Mouse (Mus musculus) kidney, adult 2 months (tissue): ENCODE results near the gene Upf2. TPM values are rescaled to one million over a fixed set of nuclear protein-coding genes. Genes with fewer than 3 reads are reported as not detected.

ENCODE experiments used
- DNase-seq: peaks from one replicate; pipeline ENCODE4 v3.0.0; 2021
- H3K27ac ChIP-seq: fragments of 200-500 bp; 2 replicates; pipeline ENCODE4 v1.5.1; 2012; ENCODE audit warnings: low read depth, low read length, control low read depth, inconsistent platforms; ENCODE audit not compliant: insufficient read depth
- H3K27me3 ChIP-seq: fragments of 200-500 bp; replicated peaks from 2 replicates; pipeline ENCODE4 v1.6.1; 2012; ENCODE audit warnings: mild to moderate bottlenecking, moderate library complexity, low read length, inconsistent platforms; ENCODE audit not compliant: control insufficient read depth, insufficient read depth
- H3K36me3 ChIP-seq: fragments of 200-500 bp; 2 replicates; pipeline ENCODE4 v1.6.1; 2012; ENCODE audit warnings: mild to moderate bottlenecking, moderate library complexity, low read length, inconsistent platforms; ENCODE audit not compliant: control insufficient read depth, insufficient read depth
- H3K4me1 ChIP-seq: fragments of 200-500 bp; 2 replicates; pipeline ENCODE4 v1.6.1; 2011; ENCODE audit warnings: low read length; ENCODE audit not compliant: control insufficient read depth, insufficient read depth
- H3K4me3 ChIP-seq: fragments of 200-500 bp; 2 replicates; pipeline ENCODE4 v1.5.1; 2011; ENCODE audit warnings: mild to moderate bottlenecking, low read depth, low read length, control low read depth; ENCODE audit not compliant: insufficient read depth
- CTCF ChIP-seq: fragments of 200-500 bp; conservative IDR thresholded peaks from 2 replicates; pipeline ENCODE4 v1.5.1; 2011; ENCODE audit warnings: low read depth, mild to moderate bottlenecking, control low read depth, low read length, moderate library complexity, mixed read lengths; ENCODE audit not compliant: insufficient read depth, insufficient read length
- POLR2A ChIP-seq: fragments of 200-500 bp; IDR thresholded peaks from one replicate; pipeline ENCODE4 v1.6.1; 2011; ENCODE audit warnings: low read depth, low read length, control low read depth
- WGBS: fragments of 180-500 bp; shearing (Covaris S2); methylation state at CpG from one replicate; pipeline ENCODE4 v1.1.7; 2018; 5-methylcytosine and 5-hydroxymethylcytosine counted together
- polyA plus RNA-seq: library from polyadenylated mRNA; depleted of rRNA; stranded (reverse); fragments of >200 nt; gene quantifications from 2 replicates; pipeline ENCODE4 v1.2.3, GENCODE M21; 2012

Upf2 gene
- polyA plus RNA-seq, 1 experiment: 4.3 TPM

DNA sequence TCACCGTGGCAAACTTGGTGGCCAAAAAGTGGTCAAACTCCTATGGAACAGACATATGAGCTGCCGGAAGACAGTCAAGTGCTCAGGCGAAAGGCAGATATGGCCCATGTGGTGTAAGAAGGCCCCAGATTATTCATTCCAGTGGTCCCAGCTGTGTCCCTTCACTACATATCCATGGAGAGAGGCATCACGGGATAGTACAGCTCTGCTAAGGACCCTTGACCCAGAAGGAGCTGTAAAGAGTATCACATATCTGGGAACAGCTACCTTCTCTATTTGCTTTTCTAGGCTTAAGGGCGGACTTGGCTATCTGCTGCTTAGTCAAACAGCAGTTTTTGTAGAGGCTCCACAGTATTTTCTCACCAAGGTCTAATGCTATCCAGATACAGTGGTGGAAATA lies 21.5 kb upstream of the Upf2 start:
- Histone ChIP-seq H3K4me3 (no peak overlapping the region), H3K27ac (no peak overlapping the region), H3K36me3 (no peaks in the 10 kb centered on the region), H3K4me1 (no peaks in the 10 kb centered on the region), H3K27me3 (no peaks in the 10 kb centered on the region)
- no peak for DNase-seq
- TF ChIP-seq CTCF: no peak
- no peak for TF ChIP-seq POLR2A
- WGBS: 84% methylated on average over 5 of the region's 5 CpGs

DNA sequence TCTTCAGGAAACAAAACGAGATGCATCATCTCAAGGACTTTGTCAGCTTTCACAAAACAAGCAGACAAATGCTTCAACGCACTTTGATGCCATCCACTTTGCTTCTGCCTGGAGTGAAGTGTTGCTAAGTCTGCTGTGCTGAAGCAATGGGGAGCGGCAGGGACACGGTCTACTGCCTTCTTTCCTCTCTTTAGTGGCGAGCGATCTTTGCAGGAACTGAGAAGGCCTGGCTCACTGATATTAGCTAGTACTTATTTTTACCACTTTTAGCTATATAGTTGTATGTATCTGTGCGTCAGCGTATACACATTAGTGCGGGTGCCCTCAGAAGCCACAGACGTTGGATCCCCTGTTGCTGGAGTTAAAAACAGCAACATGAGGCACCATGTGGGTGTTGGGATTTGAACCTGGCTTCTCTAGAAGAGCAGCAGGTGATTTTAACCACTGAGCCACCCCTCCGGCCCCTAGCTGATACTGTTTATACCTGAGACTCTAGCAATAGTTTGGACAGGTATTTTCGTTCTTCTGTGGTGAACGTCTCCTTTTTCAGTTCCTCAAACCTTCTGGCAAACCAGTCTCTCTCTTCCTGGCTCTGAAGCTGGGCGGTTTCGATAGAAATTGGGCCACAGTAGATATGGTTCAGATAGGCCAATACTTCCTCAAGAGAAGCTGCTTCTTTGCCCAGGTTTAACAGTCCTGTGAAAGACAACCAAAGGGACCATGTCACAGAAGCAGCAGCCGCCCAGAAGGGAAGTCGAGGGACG lies 20.8 kb upstream of the Upf2 start:
- WGBS: 82% methylated on average over 18 of the region's 18 CpGs
- H3K36me3 ChIP-seq: no peaks in the 10 kb centered on the region
- H3K4me3 ChIP-seq: no peak overlapping the region
- TF ChIP-seq POLR2A: no peak
- TF ChIP-seq CTCF: no peak
- no peak overlapping the region for H3K27ac ChIP-seq
- no peak for DNase-seq
- no peaks in the 10 kb centered on the region for H3K27me3 ChIP-seq
- no peaks in the 10 kb centered on the region for H3K4me1 ChIP-seq

DNA sequence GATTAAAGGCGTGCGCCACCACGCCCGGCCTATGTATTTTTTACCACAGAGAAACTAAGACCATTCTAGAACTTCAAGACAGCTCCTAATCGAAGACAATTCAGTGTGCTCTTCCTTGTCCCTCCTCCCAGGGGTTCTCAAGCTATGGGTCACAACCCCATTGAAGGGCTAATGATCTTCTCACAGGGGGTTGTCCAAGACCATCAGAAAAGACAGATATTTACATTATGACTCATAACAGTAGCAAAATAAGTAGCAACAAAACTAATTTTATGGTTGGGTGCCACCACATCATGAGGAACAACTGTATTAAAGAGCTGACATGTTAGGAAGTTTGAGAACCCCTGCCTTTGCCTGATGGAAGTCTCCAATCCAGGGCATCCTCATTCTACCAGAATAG lies 19.3 kb upstream of the Upf2 start:
- TF ChIP-seq POLR2A: no peak
- TF ChIP-seq CTCF: no peak
- WGBS: 90% methylated on average over 5 of the region's 5 CpGs
- Histone ChIP-seq H3K4me3 (no peak overlapping the region), H3K4me1 (0 out of 2 replicates have a peak, but pooled peaks cover 2% of the 10 kb centered on the region), H3K27me3 (no peaks in the 10 kb centered on the region), H3K36me3 (no peaks in the 10 kb centered on the region), H3K27ac (no peak overlapping the region)
- no peak for DNase-seq

GRCm38 (mm10) chr2:5934936-5935335 lies 16.3 kb upstream of the Upf2 start:
- H3K4me3 ChIP-seq: no peak overlapping the region
- DNase-seq: no peak
- WGBS: 52% methylated on average over 3 of the region's 3 CpGs

GRCm38 (mm10) chr2:5936068-5936467 lies 15.2 kb upstream of the Upf2 start:
- no peak overlapping the region for H3K27ac ChIP-seq
- H3K36me3 ChIP-seq: no peaks in the 10 kb centered on the region
- DNase-seq: no peak
- WGBS: 48% methylated on average over 6 of the region's 6 CpGs
- no peak overlapping the region for H3K4me3 ChIP-seq
- no peaks in the 10 kb centered on the region for H3K27me3 ChIP-seq
- H3K4me1 ChIP-seq: 0 out of 2 replicates have a peak, but pooled peaks cover 2% of the 10 kb centered on the region
- TF ChIP-seq POLR2A (no peak), CTCF (no peak)

More at GRCm38 (mm10) chr2:5934936-5935335, 16.3 kb upstream of the Upf2 start:
- H3K27me3 ChIP-seq: no peaks in the 10 kb centered on the region
- no peak overlapping the region for H3K27ac ChIP-seq
- 0 out of 2 replicates have a peak, but pooled peaks cover 2% of the 10 kb centered on the region for H3K4me1 ChIP-seq
- TF ChIP-seq CTCF (no peak), POLR2A (no peak)
- no peaks in the 10 kb centered on the region for H3K36me3 ChIP-seq

GRCm38 (mm10) chr2:5936550-5936949 lies 14.7 kb upstream of the Upf2 start:
- Histone ChIP-seq H3K27me3 (no peaks in the 10 kb centered on the region), H3K27ac (0 out of 2 replicates have a peak overlapping the region, but pooled peaks have one; percentile 1), H3K36me3 (no peaks in the 10 kb centered on the region), H3K4me1 (0 out of 2 replicates have a peak, but pooled peaks cover 2% of the 10 kb centered on the region), H3K4me3 (no peak overlapping the region)
- peak; percentile 62 for DNase-seq
- no peak for TF ChIP-seq CTCF
- TF ChIP-seq POLR2A: no peak
- WGBS: 58% methylated on average over 4 of the region's 4 CpGs

DNA sequence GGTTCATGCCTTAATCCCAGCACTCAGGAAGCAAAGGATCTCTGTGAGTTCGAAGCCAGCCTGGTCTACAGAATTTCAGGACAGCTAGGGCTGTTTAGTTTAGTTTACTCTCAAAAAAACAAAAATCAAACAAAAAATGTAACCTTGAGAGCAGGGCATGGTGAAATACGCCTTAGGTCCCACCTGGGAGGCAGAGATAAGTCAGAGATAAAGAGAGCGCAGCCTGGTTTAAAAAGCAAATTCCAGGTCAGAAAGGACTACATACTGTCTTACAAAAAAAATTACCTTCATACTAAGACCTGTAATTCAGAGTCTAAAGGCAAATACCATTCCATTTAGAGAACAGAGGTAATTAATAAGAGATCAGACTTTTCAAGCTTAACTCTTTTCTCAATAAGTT lies 11.9 kb upstream of the Upf2 start:
- Histone ChIP-seq H3K27me3 (no peaks in the 10 kb centered on the region), H3K27ac (no peak overlapping the region), H3K4me3 (no peak overlapping the region), H3K36me3 (no peaks in the 10 kb centered on the region), H3K4me1 (0 out of 2 replicates have a peak, but pooled peaks cover 2% of the 10 kb centered on the region)
- DNase-seq: no peak
- TF ChIP-seq POLR2A: no peak
- TF ChIP-seq CTCF: no peak
- WGBS: 92% methylated on average over 3 of the region's 3 CpGs

DNA sequence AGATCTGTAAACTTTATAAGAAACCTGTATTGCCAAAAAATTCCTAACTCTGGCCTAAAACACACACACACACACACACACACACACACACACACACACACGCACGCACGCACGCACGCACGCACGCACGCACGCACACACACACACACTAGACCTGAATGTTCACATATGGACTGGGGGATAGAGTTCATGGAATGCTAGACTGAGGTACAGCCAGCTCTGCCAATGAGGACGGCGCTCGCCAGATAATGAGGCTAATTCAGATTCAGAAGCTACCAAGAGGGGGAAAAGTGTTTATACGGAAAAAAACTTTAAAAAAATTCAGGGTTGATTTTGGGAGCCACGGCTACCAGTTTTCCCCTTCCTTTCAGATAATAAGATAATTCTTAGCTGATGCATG lies 11.4 kb upstream of the Upf2 start:
- H3K27ac ChIP-seq: no peak overlapping the region
- WGBS: 91% methylated on average over 14 of the region's 14 CpGs
- no peaks in the 10 kb centered on the region for H3K36me3 ChIP-seq
- H3K4me1 ChIP-seq: 0 out of 2 replicates have a peak, but pooled peaks cover 2% of the 10 kb centered on the region
- H3K4me3 ChIP-seq: no peak overlapping the region
- DNase-seq: no peak
- TF ChIP-seq POLR2A (no peak), CTCF (no peak)
- no peaks in the 10 kb centered on the region for H3K27me3 ChIP-seq
